Mouse (Mus musculus) bone marrow macrophage, adult 2 months (primary cell): ENCODE measurements around the gene Papln. TPM values are rescaled to one million over a fixed set of nuclear protein-coding genes. Genes with fewer than 3 reads are reported as not detected.

ENCODE experiments used
- H3K27ac ChIP-seq: 2 replicates; pipeline ENCODE4 v1.5.1; 2012; ENCODE audit warnings: low read depth, low read length; ENCODE audit not compliant: insufficient read depth
- H3K4me1 ChIP-seq: 2 replicates; pipeline ENCODE4 v1.6.1; 2012; ENCODE audit warnings: low read length; ENCODE audit not compliant: control insufficient read depth, insufficient read depth
- H3K4me3 ChIP-seq: 2 replicates; pipeline ENCODE4 v1.5.1; 2012; ENCODE audit warnings: mild to moderate bottlenecking, low read length, moderate library complexity; ENCODE audit not compliant: insufficient read depth
- CTCF ChIP-seq: IDR thresholded peaks from 2 replicates; pipeline ENCODE4 v1.5.1; 2012; ENCODE audit warnings: low read depth, mild to moderate bottlenecking, low read length, moderate library complexity
- POLR2A ChIP-seq: IDR thresholded peaks from 2 replicates; pipeline ENCODE4 v1.6.1; 2012; ENCODE audit warnings: mild to moderate bottlenecking, low read depth, low read length, borderline replicate concordance
- polyA plus RNA-seq: library from polyadenylated mRNA; stranded (reverse); fragments of >200 nt; gene quantifications from 2 replicates; pipeline ENCODE4 v1.2.4, GENCODE M21; 2012; ENCODE audit not compliant: missing spikeins, insufficient read depth, insufficient read length

Gene Papln
- polyA plus RNA-seq, 1 experiment: not detected

DNA sequence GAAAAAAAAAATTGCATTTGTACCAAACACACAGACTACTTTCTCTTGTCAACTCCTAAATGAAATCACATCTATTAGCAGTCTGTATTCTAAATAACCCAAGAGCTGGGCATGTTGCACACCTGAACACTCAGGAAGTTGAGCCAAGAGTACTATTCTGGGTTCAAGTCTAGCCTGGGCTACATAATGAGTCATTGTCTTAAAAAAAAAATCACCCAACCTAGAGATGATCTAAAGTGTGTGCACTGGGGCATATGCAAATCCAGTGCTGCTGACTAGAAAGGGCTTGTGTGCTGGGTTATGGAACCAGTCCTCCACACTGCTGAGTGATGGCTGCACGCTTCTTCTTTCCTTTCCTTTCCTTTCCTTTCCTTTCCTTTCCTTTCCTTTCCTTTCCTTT is 24.8 kb upstream of the Papln start:
- no peaks in the 10 kb centered on the region for H3K4me1 ChIP-seq
- TF ChIP-seq CTCF (no peak), POLR2A (no peak)
- no peak overlapping the region for H3K4me3 ChIP-seq
- H3K27ac ChIP-seq: no peak overlapping the region

- H3K4me1 ChIP-seq: no peaks in the 10 kb centered on the region
- H3K4me3 ChIP-seq: no peak overlapping the region
- TF ChIP-seq CTCF: no peak
- no peak for TF ChIP-seq POLR2A
- no peak overlapping the region for H3K27ac ChIP-seq
Observed at GRCm38 (mm10) chr12:83741722-83742121, 21.7 kb upstream of the Papln start.

GRCm38 (mm10) chr12:83742834-83743233 is 20.6 kb upstream of the Papln start:
- no peak overlapping the region for H3K27ac ChIP-seq
- H3K4me3 ChIP-seq: no peak overlapping the region
- TF ChIP-seq POLR2A: no peak
- H3K4me1 ChIP-seq: no peaks in the 10 kb centered on the region

GRCm38 (mm10) chr12:83743712-83744111 is 19.7 kb upstream of the Papln start:
- H3K4me3 ChIP-seq: no peak overlapping the region
- no peak overlapping the region for H3K27ac ChIP-seq
- no peak for TF ChIP-seq CTCF
- TF ChIP-seq POLR2A: no peak
- no peaks in the 10 kb centered on the region for H3K4me1 ChIP-seq

DNA sequence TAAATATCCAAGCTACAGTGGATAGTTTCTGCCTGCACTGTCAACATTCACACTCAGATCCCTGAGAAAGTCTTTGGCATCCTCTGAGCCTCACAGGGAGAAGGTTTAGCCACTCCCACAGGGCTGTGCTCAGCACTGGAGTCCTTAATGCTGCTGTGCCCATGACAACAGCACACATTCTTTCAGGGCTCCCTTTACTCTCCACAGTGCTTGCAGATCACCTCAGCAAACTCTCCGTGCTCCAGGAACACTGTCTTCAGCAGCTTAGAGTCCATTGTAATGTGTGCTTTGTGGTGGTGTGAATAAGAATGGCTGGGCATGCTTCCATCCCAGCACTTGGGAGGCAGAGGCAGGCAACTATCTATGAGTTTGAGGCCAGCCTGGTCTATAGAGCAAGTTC is 14.2 kb upstream of the Papln start:
- H3K4me1 ChIP-seq: no peaks in the 10 kb centered on the region
- TF ChIP-seq POLR2A (no peak), CTCF (no peak)

DNA sequence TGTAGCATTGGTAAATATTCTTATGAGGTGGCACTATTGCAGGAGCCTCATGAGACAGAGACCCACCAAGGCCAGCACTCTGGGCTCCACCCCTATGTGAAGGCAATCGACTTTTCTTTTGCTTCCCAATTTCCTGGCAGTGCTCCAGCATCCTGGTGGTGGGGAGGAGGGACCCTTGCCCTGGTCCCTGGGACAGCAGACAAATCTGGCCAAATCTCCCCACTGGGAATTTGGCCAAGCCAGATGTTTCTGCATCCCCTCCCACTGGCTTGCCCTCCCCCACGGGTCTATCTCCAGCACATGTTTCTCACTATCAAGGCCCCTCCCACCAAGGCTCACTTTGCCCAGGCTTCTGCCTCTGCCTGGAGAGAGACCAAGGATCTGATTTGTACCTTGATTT is 10.9 kb upstream of the Papln start:
- TF ChIP-seq CTCF: no peak
- no peak for TF ChIP-seq POLR2A
- H3K27ac ChIP-seq: no peak overlapping the region
- no peaks in the 10 kb centered on the region for H3K4me1 ChIP-seq
- H3K4me3 ChIP-seq: no peak overlapping the region

More for the DNA sequence above, 14.2 kb upstream of the Papln start:
- no peak overlapping the region for H3K4me3 ChIP-seq
- no peak overlapping the region for H3K27ac ChIP-seq

DNA sequence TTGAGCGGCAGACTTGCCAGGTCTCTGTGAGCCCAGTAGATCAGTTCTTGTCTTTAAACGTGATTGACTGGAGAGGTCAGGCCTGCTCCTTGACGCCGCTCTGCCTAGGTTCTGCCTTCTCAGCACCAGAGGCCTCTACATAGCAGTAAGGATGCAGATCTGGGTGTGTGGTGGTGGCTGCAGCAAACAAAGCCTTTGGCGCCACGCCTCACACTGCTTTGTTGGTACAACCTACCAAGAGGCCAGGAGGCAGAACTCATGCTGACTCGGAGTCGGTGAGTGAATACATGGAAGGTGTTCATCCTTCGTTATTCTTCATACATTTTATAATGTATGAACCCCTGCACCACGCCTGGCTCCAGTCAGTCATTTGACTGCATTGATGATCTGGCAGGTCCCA is 4.7 kb upstream of the Papln start:
- Histone ChIP-seq H3K4me1 (peaks cover 7% of the 10 kb centered on the region; the same call in 1 of the 2 replicates), H3K27ac (no peak overlapping the region), H3K4me3 (no peak overlapping the region)
- no peak for TF ChIP-seq POLR2A
- TF ChIP-seq CTCF: no peak

GRCm38 (mm10) chr12:83760201-83760600 is 3.2 kb upstream of the Papln start:
- TF ChIP-seq POLR2A (no peak), CTCF (no peak)
- no peak overlapping the region for H3K4me3 ChIP-seq
- H3K27ac ChIP-seq: no peak overlapping the region
- peaks cover 7% of the 10 kb centered on the region; the same call in 1 of the 2 replicates for H3K4me1 ChIP-seq

DNA sequence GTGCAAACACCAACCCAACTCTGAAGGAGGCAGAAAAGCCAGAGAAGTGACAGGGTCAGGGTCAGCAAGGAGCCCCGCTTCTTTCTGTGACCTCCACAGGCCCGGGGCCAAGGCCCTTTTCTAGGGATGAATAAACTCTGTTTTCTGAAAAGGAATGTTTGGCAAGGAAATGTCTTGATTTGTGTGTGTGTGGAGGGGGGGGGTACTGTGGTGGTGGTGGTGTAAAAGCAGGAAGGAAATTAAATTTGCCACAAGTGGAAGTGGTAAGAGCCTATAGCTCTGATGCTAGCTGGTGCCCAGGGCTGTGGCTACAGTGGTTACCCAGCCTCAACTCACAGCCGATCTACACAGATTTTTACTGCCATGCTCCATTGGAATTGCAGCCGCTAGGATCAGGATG is 728 bp upstream of the Papln start:
- Histone ChIP-seq H3K27ac (no peak overlapping the region), H3K4me3 (no peak overlapping the region), H3K4me1 (peaks cover 7% of the 10 kb centered on the region; the same call in 1 of the 2 replicates)
- TF ChIP-seq POLR2A (no peak), CTCF (no peak)

DNA sequence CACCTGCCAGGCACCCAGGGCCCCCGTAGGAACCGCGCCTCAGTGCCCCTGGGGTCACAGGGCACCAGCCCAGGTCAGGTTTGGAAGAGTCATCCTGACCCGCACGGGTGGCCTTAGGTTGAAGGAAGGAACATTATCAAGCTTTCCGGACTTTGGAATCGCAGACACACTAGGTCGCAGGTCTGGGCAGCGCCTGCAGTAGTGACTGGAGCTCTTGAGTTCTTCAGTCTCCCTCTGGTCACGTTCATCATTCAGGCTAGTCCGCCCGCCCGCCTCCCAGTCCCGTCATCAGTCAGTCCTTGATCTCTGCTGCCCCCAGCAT is 571 bp downstream of the Papln start:
- Histone ChIP-seq H3K4me3 (peak overlapping the region; percentile 16; the same call in 1 of the 2 replicates), H3K4me1 (peaks cover 7% of the 10 kb centered on the region; the same call in 1 of the 2 replicates), H3K27ac (no peak overlapping the region)
- no peak for TF ChIP-seq POLR2A
- TF ChIP-seq CTCF: no peak

DNA sequence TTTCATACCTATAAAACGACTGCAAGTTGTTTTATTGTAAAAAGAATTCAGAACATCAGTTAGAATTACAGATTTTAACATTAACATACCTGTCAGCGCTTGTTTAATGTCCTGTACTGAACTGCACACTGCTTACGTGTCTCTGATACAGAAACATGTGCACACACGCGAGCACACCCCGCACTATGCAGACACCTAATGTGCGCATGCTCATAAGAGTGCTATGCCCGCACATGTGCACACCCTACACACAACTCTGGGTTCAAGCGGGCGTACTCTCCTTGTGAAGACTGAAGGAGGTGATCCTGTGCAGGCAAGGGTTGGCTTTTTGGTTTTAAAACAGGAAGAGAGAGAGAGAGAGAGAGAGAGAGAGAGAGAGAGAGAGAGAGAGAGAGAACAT is 1.1 kb downstream of the Papln start:
- H3K4me1 ChIP-seq: peaks cover 7% of the 10 kb centered on the region; the same call in 1 of the 2 replicates
- no peak overlapping the region for H3K4me3 ChIP-seq
- TF ChIP-seq CTCF: no peak
- TF ChIP-seq POLR2A: no peak
- no peak overlapping the region for H3K27ac ChIP-seq
